Mouse (Mus musculus): ENCODE results near the gene Zfp787. TPM values are rescaled to one million over a fixed set of nuclear protein-coding genes. Genes with fewer than 3 reads are reported as not detected.

Gene Zfp787
- polyA plus RNA-seq, 1 experiment from 2014 or later, result 26.0 TPM

Other genes with a start within 250 kb of the Zfp787 start
- not detected in 2 replicates for gene Vmn1r65, start 145.0 kb downstream of the Zfp787 start, polyA plus RNA-seq (2015; fragmentation: Nextera tagmentation; extraction: Ambion mirVana)
- gene Nlrp4c, start 110.8 kb downstream of the Zfp787 start, polyA plus RNA-seq (2015; fragmentation: Nextera tagmentation; extraction: Ambion mirVana), result not detected in 2 replicates
- gene Zfp444, start 16.2 kb upstream of the Zfp787 start, polyA plus RNA-seq (2015; fragmentation: Nextera tagmentation; extraction: Ambion mirVana), result 46.8 and 49.6 TPM in 2 replicates
- gene Galp, start 41.1 kb upstream of the Zfp787 start, polyA plus RNA-seq (2015; fragmentation: Nextera tagmentation; extraction: Ambion mirVana), result not detected in 2 replicates
- not detected in 2 replicates for gene Zscan5b, start 66.3 kb upstream of the Zfp787 start, polyA plus RNA-seq (2015; fragmentation: Nextera tagmentation; extraction: Ambion mirVana)
- gene Epp13, start 96.7 kb upstream of the Zfp787 start, polyA plus RNA-seq (2015; fragmentation: Nextera tagmentation; extraction: Ambion mirVana), result not detected in 2 replicates
- 8.1 and 9.3 TPM in 2 replicates for gene Zfp667, start 130.6 kb upstream of the Zfp787 start, polyA plus RNA-seq (2015; fragmentation: Nextera tagmentation; extraction: Ambion mirVana)
- gene Zfp583, start 175.3 kb upstream of the Zfp787 start, polyA plus RNA-seq (2015; fragmentation: Nextera tagmentation; extraction: Ambion mirVana), result 4.5 and 4.8 TPM in 2 replicates
- 1.6 and 2.7 TPM in 2 replicates for gene Gm3854, start 187.8 kb upstream of the Zfp787 start, polyA plus RNA-seq (2015; fragmentation: Nextera tagmentation; extraction: Ambion mirVana)
- 1.6 and 1.9 TPM in 2 replicates for gene Zfp78, start 207.3 kb upstream of the Zfp787 start, polyA plus RNA-seq (2015; fragmentation: Nextera tagmentation; extraction: Ambion mirVana)
- gene Zfp28, start 227.3 kb upstream of the Zfp787 start, polyA plus RNA-seq (2015; fragmentation: Nextera tagmentation; extraction: Ambion mirVana), result 6.9 and 7.6 TPM in 2 replicates
- 0.23 and 0.26 TPM in 2 replicates for gene Smim17, start 242.7 kb upstream of the Zfp787 start, polyA plus RNA-seq (2015; fragmentation: Nextera tagmentation; extraction: Ambion mirVana)